Mouse (Mus musculus): ENCODE data around the gene Foxm1. TPM values are rescaled to one million over a fixed set of nuclear protein-coding genes. Genes with fewer than 3 reads are reported as not detected.

Foxm1 gene
- total RNA-seq (2021): 10 to 100 TPM in 1 of 2 experiments, 1 to 10 TPM in 1; 8.7 to 11.2 TPM

GRCm38 (mm10) chr6:128362381-128363006 is at the start of gene Foxm1, which contains the start of gene Rhno1:
Gene Foxm1, plus strand, starts transcription at chr6:128362967.
Gene Rhno1, minus strand, starts transcription at chr6:128362911.
- peak; percentile 91 for DNase-seq
- intact Hi-C loops (cut with DNase I): no loop called here

- no peak for DNase-seq
- intact Hi-C loops (cut with DNase I): loop anchor here (5.0 kb wide), 2 partner anchors 43 to 98 kb away; partner anchors contain the start of gene Tulp3
Measured at GRCm38 (mm10) chr6:128314796-128315195, 48.0 kb upstream of the Foxm1 start.

- no peak for DNase-seq
- intact Hi-C loops (cut with DNase I): loop anchor here (5.0 kb wide), 2 partner anchors 42 to 97 kb away; partner anchors contain the start of gene Tulp3
Measured at GRCm38 (mm10) chr6:128315597-128315996, 47.2 kb upstream of the Foxm1 start.

GRCm38 (mm10) chr6:128318317-128318716 is 44.5 kb upstream of the Foxm1 start:
- peak; percentile 51 for DNase-seq
- intact Hi-C loops (cut with DNase I): loop anchor here (5.0 kb wide), 2 partner anchors 39 to 94 kb away; partner anchors contain the start of gene Tulp3

GRCm38 (mm10) chr6:128334397-128335124 is 28.2 kb upstream of the Foxm1 start:
- peak; percentile 81 for DNase-seq
- intact Hi-C loops (cut with DNase I): loop anchor here (1.0 kb wide), 1 partner anchor 15 kb away; no protein-coding TSS in a partner anchor

GRCm38 (mm10) chr6:128337467-128337866 is 25.3 kb upstream of the Foxm1 start:
- no peak for DNase-seq
- intact Hi-C loops (cut with DNase I): no loop called here

GRCm38 (mm10) chr6:128338876-128339275 is 23.9 kb upstream of the Foxm1 start:
- intact Hi-C loops (cut with DNase I): no loop called here
- DNase-seq: no peak

- intact Hi-C loops (cut with DNase I): no loop called here
- DNase-seq: no peak
Measured at GRCm38 (mm10) chr6:128341956-128342723, 20.6 kb upstream of the Foxm1 start.

- intact Hi-C loops (cut with DNase I): no loop called here
- DNase-seq: no peak
Measured at GRCm38 (mm10) chr6:128345623-128346022, 17.1 kb upstream of the Foxm1 start.

GRCm38 (mm10) chr6:128346782-128347181 is 16.0 kb upstream of the Foxm1 start:
- intact Hi-C loops (cut with DNase I): no loop called here
- DNase-seq: no peak

GRCm38 (mm10) chr6:128349711-128350110 is 13.1 kb upstream of the Foxm1 start:
- intact Hi-C loops (cut with DNase I): no loop called here
- DNase-seq: peak; percentile 35

- intact Hi-C loops (cut with DNase I): no loop called here
- no peak for DNase-seq
Measured at GRCm38 (mm10) chr6:128354140-128354539, 8.6 kb upstream of the Foxm1 start.

- intact Hi-C loops (cut with DNase I): loop anchor here (5.0 kb wide), 1 partner anchor 38 kb away; no protein-coding TSS in a partner anchor
Measured at GRCm38 (mm10) chr6:128355201-128355681, 7.5 kb upstream of the Foxm1 start.

GRCm38 (mm10) chr6:128355726-128356416 is 6.9 kb upstream of the Foxm1 start, which contains the start of gene Tulp3:
Gene Tulp3, minus strand, starts transcription at chr6:128355851.
- peak; percentile 99 for DNase-seq
- intact Hi-C loops (cut with DNase I): loop anchor here (5.0 kb wide), 1 partner anchor 39 kb away; no protein-coding TSS in a partner anchor

More at GRCm38 (mm10) chr6:128355201-128355681, 7.5 kb upstream of the Foxm1 start:
- peak; percentile 53 for DNase-seq

GRCm38 (mm10) chr6:128358999-128359398 is 3.8 kb upstream of the Foxm1 start:
- DNase-seq: peak; percentile 69
- intact Hi-C loops (cut with DNase I): loop anchor here (5.0 kb wide), 1 partner anchor 42 kb away; no protein-coding TSS in a partner anchor

GRCm38 (mm10) chr6:128361901-128362300 is 866 bp upstream of the Foxm1 start:
- DNase-seq: no peak
- intact Hi-C loops (cut with DNase I): no loop called here

- intact Hi-C loops (cut with DNase I): no loop called here
- DNase-seq: peak; percentile 45
Measured at GRCm38 (mm10) chr6:128363007-128363825, 449 bp downstream of the Foxm1 start.

GRCm38 (mm10) chr6:128364721-128365120 is 2.0 kb downstream of the Foxm1 start:
- intact Hi-C loops (cut with DNase I): no loop called here
- DNase-seq: no peak

GRCm38 (mm10) chr6:128366466-128366865 is 3.7 kb downstream of the Foxm1 start:
- DNase-seq: no peak
- intact Hi-C loops (cut with DNase I): no loop called here
